Mouse (Mus musculus) embryonic facial prominence, embryonic 12.5 days (tissue): ENCODE data around the gene Txk. TPM values are rescaled to one million over a fixed set of nuclear protein-coding genes. Genes with fewer than 3 reads are reported as not detected.

Source experiments
- ATAC-seq: fragments of 200-750 bp; cut with Nextera tagmentation; 2 replicates; pipeline ENCODE4 v1.8.0; 2017; ENCODE audit not compliant: insufficient number of reproducible peaks, insufficient read depth, low FRiP score, low TSS enrichment
- H3K27ac ChIP-seq: fragments of 300-500 bp; sonication (generic); 2 replicates; pipeline ENCODE4 v1.5.1; 2016; ENCODE audit warnings: mild to moderate bottlenecking
- H3K27me3 ChIP-seq: fragments of 300-500 bp; sonication (generic); 2 replicates; pipeline ENCODE4 v1.6.1; 2016; ENCODE audit warnings: mild to moderate bottlenecking, moderate library complexity
- H3K36me3 ChIP-seq: fragments of 300-500 bp; sonication (generic); 2 replicates; pipeline ENCODE4 v1.6.1; 2016; ENCODE audit warnings: mild to moderate bottlenecking
- H3K4me1 ChIP-seq: fragments of 300-500 bp; sonication (generic); 2 replicates; pipeline ENCODE4 v1.6.1; 2016
- H3K4me2 ChIP-seq: fragments of 300-500 bp; sonication (generic); replicated peaks from 2 replicates; pipeline ENCODE4 v1.6.1; 2016; ENCODE audit warnings: mild to moderate bottlenecking, moderate library complexity
- H3K4me3 ChIP-seq: fragments of 300-500 bp; sonication (generic); 2 replicates; pipeline ENCODE4 v1.5.1; 2016; ENCODE audit warnings: mild to moderate bottlenecking
- H3K9ac ChIP-seq: fragments of 300-500 bp; sonication (generic); 2 replicates; pipeline ENCODE4 v1.6.1; 2016; ENCODE audit warnings: mild to moderate bottlenecking, moderate library complexity
- H3K9me3 ChIP-seq: fragments of 300-500 bp; sonication (generic); 2 replicates; pipeline ENCODE4 v1.6.1; 2016; ENCODE audit warnings: mild to moderate bottlenecking, moderate library complexity
- WGBS: fragments of 180-500 bp; shearing (Covaris S2); methylation state at CpG from one replicate; pipeline ENCODE4 v1.1.7; 2016; 5-methylcytosine and 5-hydroxymethylcytosine counted together
- polyA plus RNA-seq: library from polyadenylated mRNA; unstranded; fragments of >200 nt; fragmentation: Nextera tagmentation; extraction: Ambion mirVana; gene quantifications from 2 replicates; pipeline ENCODE4 v1.2.1, GENCODE M21; 2016

The Txk gene
- polyA plus RNA-seq, 1 experiment from 2014 or later, result 0.12 TPM

DNA sequence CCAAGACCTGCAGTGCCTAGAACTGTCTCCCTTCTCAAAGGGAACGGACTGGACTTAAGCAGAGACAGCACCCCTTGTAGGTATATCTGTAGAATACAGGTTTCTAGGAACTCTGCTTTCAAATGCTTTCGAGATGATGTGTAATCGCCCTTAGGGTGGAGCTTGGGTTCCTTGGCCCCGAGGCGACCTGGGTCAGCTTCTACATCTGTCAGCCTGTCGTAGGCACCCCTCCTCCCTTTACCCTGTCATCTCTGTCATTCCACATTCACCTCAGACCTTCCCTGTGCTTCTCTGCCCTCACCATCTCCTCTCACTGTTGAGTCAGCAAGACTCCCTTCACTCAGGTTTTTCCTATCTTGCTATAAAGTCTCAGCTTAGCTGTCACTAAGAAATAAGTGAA is 17.3 kb upstream of the Txk start:
- Histone ChIP-seq H3K27ac (no peak overlapping the region), H3K4me2 (no peak overlapping the region), H3K4me3 (no peak overlapping the region), H3K27me3 (no peaks in the 10 kb centered on the region), H3K9me3 (no peaks in the 10 kb centered on the region), H3K36me3 (no peaks in the 10 kb centered on the region), H3K9ac (no peak overlapping the region), H3K4me1 (no peaks in the 10 kb centered on the region)
- 57% methylated on average over 6 of the region's 6 CpGs for WGBS
- no peak for ATAC-seq

DNA sequence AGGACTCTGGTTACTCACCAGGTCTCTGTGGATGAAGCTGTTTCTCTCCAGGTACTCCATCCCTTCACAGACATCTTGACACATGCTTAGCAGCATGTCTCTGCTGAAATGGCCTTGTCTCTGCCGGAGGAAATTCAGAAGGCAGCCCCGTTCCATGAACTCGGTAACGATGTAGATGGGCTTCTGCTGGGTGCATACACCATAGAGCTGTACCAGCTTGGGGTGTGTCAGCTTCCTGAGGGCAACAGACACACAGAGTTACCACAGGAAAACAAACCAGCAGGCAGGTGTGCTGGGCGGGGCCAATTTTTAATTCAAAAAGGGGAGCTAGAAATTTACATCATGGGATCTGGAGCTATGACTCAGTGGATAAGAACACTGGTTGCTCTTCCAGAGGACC is 11.0 kb upstream of the Txk start:
- no peaks in the 10 kb centered on the region for H3K4me1 ChIP-seq
- no peak overlapping the region for H3K9ac ChIP-seq
- no peak for ATAC-seq
- no peak overlapping the region for H3K27ac ChIP-seq
- WGBS, result 94% methylated on average over 5 of the region's 5 CpGs
- H3K36me3 ChIP-seq, result no peaks in the 10 kb centered on the region
- no peaks in the 10 kb centered on the region for H3K9me3 ChIP-seq
- no peak overlapping the region for H3K4me3 ChIP-seq
- no peaks in the 10 kb centered on the region for H3K27me3 ChIP-seq
- H3K4me2 ChIP-seq, result no peak overlapping the region

DNA sequence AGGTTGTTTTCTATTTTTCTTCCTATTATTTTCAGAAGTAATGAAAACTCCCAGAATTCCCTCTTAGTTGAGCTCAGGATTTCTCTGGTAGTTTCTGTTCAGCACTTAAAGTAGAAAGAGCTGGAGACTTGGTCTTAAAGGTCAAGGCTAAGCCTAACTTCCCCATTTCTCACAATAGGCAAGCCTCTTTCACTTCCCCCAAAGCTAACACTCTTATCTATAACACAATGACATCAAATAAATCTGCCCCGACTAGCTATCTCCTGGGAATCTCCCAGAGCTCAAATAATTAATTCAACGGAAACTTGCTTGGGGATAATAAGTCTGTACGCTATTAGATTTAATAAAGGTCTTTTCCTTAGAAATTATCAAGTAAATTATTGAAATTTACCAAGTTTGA is 10.4 kb upstream of the Txk start:
- WGBS, result 75% methylated on average over 3 of the region's 3 CpGs

GRCm38 (mm10) chr5:72761758-72762157 is 9.2 kb upstream of the Txk start:
- H3K27me3 ChIP-seq, result no peaks in the 10 kb centered on the region
- no peaks in the 10 kb centered on the region for H3K9me3 ChIP-seq
- H3K36me3 ChIP-seq, result no peaks in the 10 kb centered on the region
- no peak overlapping the region for H3K4me2 ChIP-seq
- no peak for ATAC-seq
- H3K27ac ChIP-seq, result no peak overlapping the region
- H3K4me3 ChIP-seq, result no peak overlapping the region
- no peak overlapping the region for H3K9ac ChIP-seq
- H3K4me1 ChIP-seq, result peaks cover 3% of the 10 kb centered on the region; the same call in 1 of the 2 replicates
- 83% methylated on average over 5 of the region's 5 CpGs for WGBS

More for the DNA sequence above, 10.4 kb upstream of the Txk start:
- H3K27me3 ChIP-seq, result no peaks in the 10 kb centered on the region
- H3K4me1 ChIP-seq, result peaks cover 2% of the 10 kb centered on the region; the same call in 1 of the 2 replicates
- no peak overlapping the region for H3K27ac ChIP-seq
- no peaks in the 10 kb centered on the region for H3K9me3 ChIP-seq
- H3K4me2 ChIP-seq, result no peak overlapping the region
- no peak for ATAC-seq
- H3K9ac ChIP-seq, result no peak overlapping the region
- no peak overlapping the region for H3K4me3 ChIP-seq
- H3K36me3 ChIP-seq, result no peaks in the 10 kb centered on the region

DNA sequence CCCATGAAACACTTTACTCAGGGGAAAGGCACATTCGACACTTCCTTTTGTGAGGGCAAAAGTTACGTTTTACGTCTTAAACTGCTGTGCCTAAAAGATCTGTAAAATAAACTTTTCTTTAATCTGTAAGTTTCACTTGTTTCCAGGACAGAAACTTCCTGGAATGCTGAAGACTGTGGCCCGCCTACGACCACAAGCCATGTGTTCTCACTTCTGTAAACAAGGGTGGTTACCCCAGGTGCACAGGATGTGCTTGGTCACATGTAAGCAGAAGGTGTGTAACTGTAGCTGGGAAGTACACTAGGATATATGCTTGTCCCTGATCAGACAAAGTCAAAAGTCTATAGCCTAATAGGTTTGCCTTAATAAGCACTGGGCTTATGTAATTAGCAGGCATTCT is 8.7 kb upstream of the Txk start:
- Histone ChIP-seq H3K4me1 (peaks cover 3% of the 10 kb centered on the region; the same call in 1 of the 2 replicates), H3K36me3 (no peaks in the 10 kb centered on the region), H3K27me3 (no peaks in the 10 kb centered on the region), H3K9me3 (no peaks in the 10 kb centered on the region), H3K27ac (no peak overlapping the region), H3K9ac (no peak overlapping the region), H3K4me2 (no peak overlapping the region), H3K4me3 (no peak overlapping the region)
- ATAC-seq, result no peak
- 73% methylated on average over 5 of the region's 5 CpGs for WGBS

DNA sequence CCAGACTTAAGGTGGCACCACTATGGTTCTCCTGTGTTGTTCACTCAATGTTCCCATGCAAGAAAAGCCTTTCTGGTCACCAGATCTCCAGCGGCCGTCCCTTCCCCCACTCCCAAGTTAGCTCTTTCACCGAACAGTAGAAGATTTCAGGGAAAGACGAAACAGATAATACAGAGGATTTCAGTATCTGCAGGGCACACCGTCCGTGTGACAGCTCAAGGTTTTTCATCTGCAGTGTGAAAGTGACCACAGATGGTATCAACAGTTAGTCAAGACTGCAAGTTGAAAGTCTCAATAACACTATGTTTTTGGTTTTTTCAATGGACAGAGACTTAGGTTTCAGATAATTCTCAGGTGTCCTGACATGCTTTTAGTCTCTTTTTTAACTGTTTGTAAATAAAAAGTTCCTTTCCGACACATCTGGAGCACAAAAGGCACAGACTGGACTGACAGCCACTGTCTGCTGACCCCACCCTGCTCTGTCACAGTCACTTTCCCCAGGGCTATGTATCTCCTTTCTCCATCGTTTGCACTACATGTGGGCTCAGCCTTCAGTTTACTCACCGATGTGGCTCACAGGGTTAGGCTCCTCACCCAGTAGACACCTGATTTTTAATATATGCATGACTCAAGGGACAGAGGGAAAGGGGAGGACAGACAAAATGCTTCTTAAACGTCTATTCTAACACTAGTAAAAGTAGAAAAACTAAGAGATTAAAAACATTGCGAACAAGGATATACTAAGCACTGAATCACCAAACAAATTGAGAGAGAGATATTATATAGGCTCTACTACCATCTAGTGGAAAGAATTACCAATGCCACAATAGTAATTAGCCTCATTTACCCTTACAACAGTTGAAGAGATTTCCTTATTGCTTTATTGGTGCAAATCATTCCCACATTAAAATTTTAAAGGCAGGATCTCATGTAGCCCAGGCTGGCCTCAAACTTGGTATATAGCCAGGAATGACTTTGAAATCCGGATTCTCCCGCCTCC is 6.6 kb upstream of the Txk start:
- no peaks in the 10 kb centered on the region for H3K27me3 ChIP-seq
- H3K9ac ChIP-seq, result no peak overlapping the region
- H3K36me3 ChIP-seq, result no peaks in the 10 kb centered on the region
- H3K4me1 ChIP-seq, result peaks cover 3% of the 10 kb centered on the region; the same call in 1 of the 2 replicates
- H3K27ac ChIP-seq, result no peak overlapping the region
- WGBS, result 66% methylated on average over 13 of the region's 13 CpGs
- H3K4me2 ChIP-seq, result no peak overlapping the region
- H3K4me3 ChIP-seq, result no peak overlapping the region
- no peak for ATAC-seq
- no peaks in the 10 kb centered on the region for H3K9me3 ChIP-seq

- H3K36me3 ChIP-seq, result no peaks in the 10 kb centered on the region
- no peak for ATAC-seq
- H3K4me1 ChIP-seq, result peaks cover 3% of the 10 kb centered on the region; the same call in 1 of the 2 replicates
- no peak overlapping the region for H3K27ac ChIP-seq
- 79% methylated on average over 18 of the region's 18 CpGs for WGBS
- H3K4me3 ChIP-seq, result no peak overlapping the region
- no peak overlapping the region for H3K4me2 ChIP-seq
- no peak overlapping the region for H3K9ac ChIP-seq
- no peaks in the 10 kb centered on the region for H3K9me3 ChIP-seq
- H3K27me3 ChIP-seq, result no peaks in the 10 kb centered on the region
Measured at GRCm38 (mm10) chr5:72757155-72757773, 4.7 kb upstream of the Txk start.

DNA sequence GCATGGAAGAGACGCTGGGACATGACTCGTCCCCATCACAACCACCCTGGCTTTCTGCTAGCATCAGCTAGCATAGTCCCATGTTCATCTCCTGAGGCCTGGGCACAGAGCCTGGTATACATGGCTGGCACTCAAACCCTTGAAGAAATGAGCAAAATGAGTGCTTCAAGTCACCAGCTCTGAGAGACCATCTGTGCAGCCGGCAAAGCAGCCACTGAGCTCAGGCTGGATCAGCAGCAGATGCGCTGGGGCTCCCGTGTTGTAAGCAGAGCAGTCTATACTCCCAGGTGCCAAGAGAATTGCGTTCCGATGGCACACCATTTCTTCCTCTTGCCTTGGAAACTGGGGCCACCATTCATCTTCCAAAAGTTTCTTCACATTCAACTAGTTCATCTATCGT is 3.4 kb upstream of the Txk start:
- Histone ChIP-seq H3K27ac (no peak overlapping the region), H3K9me3 (no peaks in the 10 kb centered on the region), H3K9ac (no peak overlapping the region), H3K4me3 (no peak overlapping the region), H3K4me2 (no peak overlapping the region), H3K36me3 (no peaks in the 10 kb centered on the region), H3K4me1 (peaks cover 3% of the 10 kb centered on the region; the same call in 1 of the 2 replicates), H3K27me3 (no peaks in the 10 kb centered on the region)
- WGBS, result 91% methylated on average over 8 of the region's 8 CpGs
- no peak for ATAC-seq

DNA sequence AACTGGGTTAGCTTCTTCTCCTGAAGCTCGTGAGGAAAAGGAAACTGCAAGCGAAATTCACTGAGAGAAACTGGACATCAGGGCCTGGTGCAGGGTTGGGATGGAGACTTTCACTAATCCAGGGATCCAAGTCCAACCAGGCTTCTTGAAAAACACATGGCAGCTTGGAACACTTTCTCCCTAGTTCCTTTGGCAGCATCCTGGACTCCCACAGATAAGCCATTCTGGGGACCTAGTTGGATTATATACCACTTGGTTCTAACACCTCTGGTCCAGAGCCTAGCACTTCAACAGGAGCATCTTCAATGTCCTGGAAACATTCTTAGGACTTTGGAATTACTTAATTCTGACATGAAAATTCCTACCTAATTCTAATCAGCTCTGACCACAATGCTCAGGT is 2.5 kb upstream of the Txk start:
- Histone ChIP-seq H3K4me1 (peaks cover 3% of the 10 kb centered on the region; the same call in 1 of the 2 replicates), H3K27me3 (no peaks in the 10 kb centered on the region), H3K27ac (no peak overlapping the region), H3K36me3 (no peaks in the 10 kb centered on the region), H3K9ac (no peak overlapping the region), H3K9me3 (no peaks in the 10 kb centered on the region), H3K4me2 (no peak overlapping the region), H3K4me3 (no peak overlapping the region)
- ATAC-seq, result no peak
- 84% methylated on average over 2 of the region's 2 CpGs for WGBS

GRCm38 (mm10) chr5:72751056-72751758 is 1.4 kb downstream of the Txk start:
- Histone ChIP-seq H3K4me2 (no peak overlapping the region), H3K36me3 (no peaks in the 10 kb centered on the region), H3K27me3 (no peaks in the 10 kb centered on the region), H3K9me3 (no peaks in the 10 kb centered on the region), H3K4me3 (no peak overlapping the region), H3K27ac (no peak overlapping the region), H3K9ac (no peak overlapping the region), H3K4me1 (no peaks in the 10 kb centered on the region)
- 79% methylated on average over 7 of the region's 7 CpGs for WGBS
- ATAC-seq, result no peak

DNA sequence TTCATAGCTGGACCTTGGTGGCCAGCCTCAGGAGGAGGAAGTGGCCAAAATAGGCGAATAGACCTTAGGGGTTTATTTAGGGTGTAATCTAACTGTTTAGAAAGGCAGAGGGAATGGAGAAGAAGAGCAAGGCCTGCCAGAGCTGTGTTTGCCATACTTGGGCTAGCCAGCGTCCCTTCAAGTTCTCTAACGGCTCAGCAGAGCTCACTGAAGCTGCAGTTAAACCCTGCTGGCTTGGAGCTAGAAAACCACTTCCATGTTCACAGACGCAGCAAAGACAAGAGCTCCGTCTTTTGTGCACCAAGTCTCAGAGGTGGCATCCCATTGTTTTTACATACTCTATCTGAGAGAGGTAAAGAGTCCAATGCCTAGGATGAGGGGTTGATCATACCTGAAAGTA is 2.4 kb downstream of the Txk start:
- no peaks in the 10 kb centered on the region for H3K9me3 ChIP-seq
- H3K4me3 ChIP-seq, result no peak overlapping the region
- no peak overlapping the region for H3K27ac ChIP-seq
- no peaks in the 10 kb centered on the region for H3K4me1 ChIP-seq
- no peaks in the 10 kb centered on the region for H3K27me3 ChIP-seq
- no peak overlapping the region for H3K4me2 ChIP-seq
- H3K36me3 ChIP-seq, result no peaks in the 10 kb centered on the region
- no peak for ATAC-seq
- H3K9ac ChIP-seq, result no peak overlapping the region
- 82% methylated on average over 5 of the region's 5 CpGs for WGBS
